Mouse (Mus musculus): ENCODE data around the gene Pcbd2. TPM values are rescaled to one million over a fixed set of nuclear protein-coding genes. Genes with fewer than 3 reads are reported as not detected.

Gene Pcbd2
- total RNA-seq, 1 experiment, result 10.8 TPM

DNA sequence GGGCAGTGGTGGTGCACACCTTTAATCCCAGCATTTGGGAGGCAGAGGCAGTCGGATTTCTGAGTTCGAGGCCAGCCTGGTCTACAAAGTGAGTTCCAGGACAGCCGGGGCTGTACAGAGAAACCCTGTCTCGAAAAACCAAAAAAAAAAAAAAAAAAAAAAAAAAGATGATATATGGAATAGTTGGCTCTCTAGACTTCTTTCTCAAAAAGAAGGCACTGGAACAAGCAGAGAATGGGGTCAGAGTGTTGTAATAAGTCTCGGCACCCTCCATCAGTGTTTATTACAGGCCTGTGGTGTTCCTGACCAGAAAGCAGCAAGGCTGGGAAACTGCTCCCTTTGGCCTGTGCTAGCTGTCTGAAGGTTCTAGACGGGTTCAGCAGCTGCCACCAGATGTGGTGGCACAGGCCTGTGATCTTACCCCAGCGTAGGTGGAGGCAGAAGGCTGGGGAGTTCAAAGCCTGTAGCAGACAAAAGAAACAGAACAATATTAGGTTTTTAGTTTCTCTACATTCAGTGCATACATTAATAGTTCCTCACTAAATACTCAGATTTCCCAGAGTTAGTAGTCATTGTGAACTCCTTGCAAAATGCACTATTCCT, 11.2 kb upstream of the Pcbd2 start:
- Histone ChIP-seq H3K9ac (ENCODE audit: insufficient read depth, low read depth, low read length, poor library complexity, severe bottlenecking) (no peak overlapping the region), H3K4me3 (ENCODE audit: insufficient read depth in 1 of 2, low read depth in 1 of 2, low read length in 2 of 2, poor library complexity in 1 of 2, severe bottlenecking in 1 of 2) (no peak overlapping the region), H3K9me3 (ENCODE audit: control insufficient read depth, insufficient read depth, low read depth, low read length) (no peaks in the 10 kb centered on the region), H3K27ac (ENCODE audit: insufficient read depth, low read depth, low read length, poor library complexity, severe bottlenecking) (no peak overlapping the region), H3K36me3 (ENCODE audit: control insufficient read depth, insufficient read depth, low read length, poor library complexity, severe bottlenecking) (no peaks in the 10 kb centered on the region), H3K4me1 (ENCODE audit: control insufficient read depth in 2 of 2, insufficient read depth in 2 of 2, low read length in 2 of 2, poor library complexity in 1 of 2) (peaks cover 0 to 2% of the 10 kb centered on the region in 2 experiments; a peak in 1 of 4 replicates)
- TF ChIP-seq ZC3H11A (IDR thresholded peaks at IDR 0.05; ENCODE audit: borderline replicate concordance, low read depth, low read length) (no peak), MAFK (IDR thresholded peaks at IDR 0.05; ENCODE audit: insufficient read depth, low read depth, low read length) (no peak), ZNF384 (IDR thresholded peaks at IDR 0.05; ENCODE audit: low read depth, low read length) (peak; percentile 86), CHD2 (IDR thresholded peaks at IDR 0.05; ENCODE audit: low read depth, low read length) (no peak), HCFC1 (IDR thresholded peaks at IDR 0.05; ENCODE audit: borderline replicate concordance, insufficient read depth, low read length) (no peak)
- in situ Hi-C loops (cut with MboI; ENCODE audit: low sequenced_read_pairs in 2 of 2, unreplicated experiment in 2 of 2), result no loop called here
- DNase-seq (ENCODE audit: low read depth, low spot score), result no peak

DNA sequence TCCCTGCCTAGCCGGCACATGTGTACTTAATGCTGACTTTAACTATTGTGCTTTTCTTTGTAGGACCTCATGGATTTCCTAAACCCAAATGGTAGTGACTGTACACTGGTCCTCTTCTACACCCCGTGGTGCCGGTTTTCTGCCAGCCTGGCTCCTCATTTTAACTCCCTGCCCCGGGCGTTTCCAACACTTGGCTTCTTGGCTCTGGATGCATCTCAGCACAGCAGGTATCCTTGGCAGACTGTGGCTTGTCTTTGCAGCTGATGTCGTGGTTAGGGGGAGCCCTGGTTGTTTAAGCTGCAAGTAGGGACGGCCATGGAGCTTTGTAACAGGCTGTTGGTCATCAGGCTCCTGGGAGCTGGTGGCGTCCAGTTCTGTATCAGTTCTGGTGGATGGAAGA, 5.7 kb upstream of the Pcbd2 start:
- Histone ChIP-seq H3K27ac (ENCODE audit: insufficient read depth, low read depth, low read length, poor library complexity, severe bottlenecking) (no peak overlapping the region), H3K9me3 (ENCODE audit: control insufficient read depth, insufficient read depth, low read depth, low read length) (no peaks in the 10 kb centered on the region), H3K36me3 (ENCODE audit: control insufficient read depth, insufficient read depth, low read length, poor library complexity, severe bottlenecking) (no peaks in the 10 kb centered on the region), H3K4me3 (ENCODE audit: insufficient read depth in 1 of 2, low read depth in 1 of 2, low read length in 2 of 2, poor library complexity in 1 of 2, severe bottlenecking in 1 of 2) (no peak overlapping the region), H3K9ac (ENCODE audit: insufficient read depth, low read depth, low read length, poor library complexity, severe bottlenecking) (no peak overlapping the region), H3K4me1 (ENCODE audit: control insufficient read depth in 2 of 2, insufficient read depth in 2 of 2, low read length in 2 of 2, poor library complexity in 1 of 2) (peaks cover 0 to under 1% of the 10 kb centered on the region in 2 experiments; a peak in 1 of 4 replicates)
- in situ Hi-C loops (cut with MboI; ENCODE audit: low sequenced_read_pairs in 2 of 2, unreplicated experiment in 2 of 2), result no loop called here
- no peak for DNase-seq (ENCODE audit: low read depth, low spot score)
- no peak for TF ChIP-seq ZNF384 (IDR thresholded peaks at IDR 0.05; ENCODE audit: low read depth, low read length)
- no peak for TF ChIP-seq HCFC1 (IDR thresholded peaks at IDR 0.05; ENCODE audit: borderline replicate concordance, insufficient read depth, low read length)
- TF ChIP-seq CHD2 (IDR thresholded peaks at IDR 0.05; ENCODE audit: low read depth, low read length), result no peak
- no peak for TF ChIP-seq MAFK (IDR thresholded peaks at IDR 0.05; ENCODE audit: insufficient read depth, low read depth, low read length)
- TF ChIP-seq ZC3H11A (IDR thresholded peaks at IDR 0.05; ENCODE audit: borderline replicate concordance, low read depth, low read length), result no peak

DNA sequence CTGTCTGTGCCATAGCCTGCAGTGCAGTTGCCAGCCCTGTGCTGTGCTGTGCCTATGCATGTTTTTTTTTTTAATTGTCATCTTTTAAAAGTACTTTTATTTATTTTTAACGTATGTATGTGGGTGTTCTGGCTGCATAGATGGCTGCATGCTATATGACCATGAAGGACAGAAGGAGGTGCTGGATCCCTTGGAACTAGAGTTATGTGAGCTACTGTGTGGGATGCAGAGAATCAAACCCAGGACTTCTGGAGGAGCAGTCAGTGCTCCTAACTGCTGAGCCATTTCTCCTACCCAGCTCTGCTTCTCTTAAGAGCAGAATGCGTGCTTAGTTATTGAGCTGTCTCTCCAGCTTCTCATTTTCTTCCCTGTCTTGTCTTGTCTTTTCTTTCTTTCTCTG, 5.2 kb upstream of the Pcbd2 start:
- in situ Hi-C loops (cut with MboI; ENCODE audit: low sequenced_read_pairs in 2 of 2, unreplicated experiment in 2 of 2), result no loop called here
- no peak for TF ChIP-seq ZC3H11A (IDR thresholded peaks at IDR 0.05; ENCODE audit: borderline replicate concordance, low read depth, low read length)
- no peak for TF ChIP-seq CHD2 (IDR thresholded peaks at IDR 0.05; ENCODE audit: low read depth, low read length)
- TF ChIP-seq HCFC1 (IDR thresholded peaks at IDR 0.05; ENCODE audit: borderline replicate concordance, insufficient read depth, low read length), result no peak
- TF ChIP-seq ZNF384 (IDR thresholded peaks at IDR 0.05; ENCODE audit: low read depth, low read length), result no peak
- TF ChIP-seq MAFK (IDR thresholded peaks at IDR 0.05; ENCODE audit: insufficient read depth, low read depth, low read length), result no peak
- Histone ChIP-seq H3K27ac (ENCODE audit: insufficient read depth, low read depth, low read length, poor library complexity, severe bottlenecking) (no peak overlapping the region), H3K9me3 (ENCODE audit: control insufficient read depth, insufficient read depth, low read depth, low read length) (no peaks in the 10 kb centered on the region), H3K4me3 (ENCODE audit: insufficient read depth in 1 of 2, low read depth in 1 of 2, low read length in 2 of 2, poor library complexity in 1 of 2, severe bottlenecking in 1 of 2) (no peak overlapping the region), H3K4me1 (ENCODE audit: control insufficient read depth in 2 of 2, insufficient read depth in 2 of 2, low read length in 2 of 2, poor library complexity in 1 of 2) (peaks cover 0 to 2% of the 10 kb centered on the region in 2 experiments; a peak in 1 of 4 replicates), H3K36me3 (ENCODE audit: control insufficient read depth, insufficient read depth, low read length, poor library complexity, severe bottlenecking) (no peaks in the 10 kb centered on the region), H3K9ac (ENCODE audit: insufficient read depth, low read depth, low read length, poor library complexity, severe bottlenecking) (no peak overlapping the region)
- no peak for DNase-seq (ENCODE audit: low read depth, low spot score)

DNA sequence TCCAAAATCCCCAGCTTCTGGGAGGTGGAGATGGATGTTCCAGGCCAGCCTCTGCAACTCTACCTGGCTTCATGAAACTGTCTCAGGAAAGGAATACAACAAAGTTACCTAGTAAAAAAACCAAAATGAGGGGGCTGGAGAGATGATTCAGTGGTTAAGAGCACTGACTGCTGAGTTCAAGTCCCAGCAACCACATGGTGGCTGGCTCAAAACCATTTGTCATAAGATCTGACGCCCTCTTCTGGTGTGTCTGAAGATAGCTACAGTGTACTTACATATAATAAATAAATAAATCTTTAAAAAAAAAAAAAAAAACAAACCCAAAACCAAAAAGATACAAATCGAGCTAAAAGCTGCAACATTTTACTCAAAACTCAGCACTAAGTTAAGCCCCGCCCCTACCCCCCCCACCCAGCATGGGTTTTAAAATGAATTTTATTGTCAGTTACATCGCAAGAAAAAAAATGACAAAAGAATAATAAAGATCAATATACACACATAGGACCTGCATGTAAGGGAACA, 509 bp upstream of the Pcbd2 start:
- in situ Hi-C loops (cut with MboI; ENCODE audit: low sequenced_read_pairs in 2 of 2, unreplicated experiment in 2 of 2), result no loop called here
- TF ChIP-seq HCFC1 (IDR thresholded peaks at IDR 0.05; ENCODE audit: borderline replicate concordance, insufficient read depth, low read length), result no peak
- TF ChIP-seq ZNF384 (IDR thresholded peaks at IDR 0.05; ENCODE audit: low read depth, low read length), result peak; percentile 81; the same call in 1 of the 2 replicates
- no peak for TF ChIP-seq MAFK (IDR thresholded peaks at IDR 0.05; ENCODE audit: insufficient read depth, low read depth, low read length)
- TF ChIP-seq CHD2 (IDR thresholded peaks at IDR 0.05; ENCODE audit: low read depth, low read length), result no peak
- TF ChIP-seq ZC3H11A (IDR thresholded peaks at IDR 0.05; ENCODE audit: borderline replicate concordance, low read depth, low read length), result no peak
- Histone ChIP-seq H3K27ac (ENCODE audit: insufficient read depth, low read depth, low read length, poor library complexity, severe bottlenecking) (peak overlapping the region; percentile 16; the same call in 1 of the 2 replicates), H3K4me1 (ENCODE audit: control insufficient read depth in 2 of 2, insufficient read depth in 2 of 2, low read length in 2 of 2, poor library complexity in 1 of 2) (peaks cover 0 to 2% of the 10 kb centered on the region in 2 experiments; a peak in 1 of 4 replicates), H3K4me3 (ENCODE audit: insufficient read depth in 1 of 2, low read depth in 1 of 2, low read length in 2 of 2, poor library complexity in 1 of 2, severe bottlenecking in 1 of 2) (peak overlapping the region; percentile 78 to 96), H3K9ac (ENCODE audit: insufficient read depth, low read depth, low read length, poor library complexity, severe bottlenecking) (peak overlapping the region; percentile 86), H3K36me3 (ENCODE audit: control insufficient read depth, insufficient read depth, low read length, poor library complexity, severe bottlenecking) (no peaks in the 10 kb centered on the region), H3K9me3 (ENCODE audit: control insufficient read depth, insufficient read depth, low read depth, low read length) (no peaks in the 10 kb centered on the region)
- DNase-seq (ENCODE audit: low read depth, low spot score), result no peak

Data from ES-E14 (cell line).